Mouse (Mus musculus): ENCODE measurements around the gene Ahcyl2. TPM values are rescaled to one million over a fixed set of nuclear protein-coding genes. Genes with fewer than 3 reads are reported as not detected.
A peak's percentile ranks its signal among the peaks of the same experiment; 100 is the strongest.

Gene Ahcyl2
- polyA plus RNA-seq, 1 experiment: 24.0 TPM

GRCm38 (mm10) chr6:29916530-29917382, 148.9 kb downstream of the Ahcyl2 start, which contains the start of gene Strip2:
Strip2 (plus strand) TSS chr6:29917012.
- Histone ChIP-seq H3K4me3 (ENCODE audit: insufficient read depth, low read length) (peak within 1 kb of the TSS; percentile 64), H3K27ac (ENCODE audit: insufficient read depth, low read length) (no peak within 1 kb of the TSS), H3K4me1 (ENCODE audit: control insufficient read depth, insufficient read depth, low read length) (no peaks in the 10 kb centered on the region; the same call in 1 of the 2 replicates)
- peak; percentile 36; the same call in 1 of the 2 replicates for TF ChIP-seq POLR2A (IDR thresholded peaks at IDR 0.05; ENCODE audit: low read depth, low read length)
- no peak for TF ChIP-seq CTCF (IDR thresholded peaks at IDR 0.05; ENCODE audit: borderline replicate concordance, insufficient read depth, low read length)

- TF ChIP-seq CTCF (IDR thresholded peaks at IDR 0.05; ENCODE audit: borderline replicate concordance, insufficient read depth, low read length) (no peak), POLR2A (IDR thresholded peaks at IDR 0.05; ENCODE audit: low read depth, low read length) (no peak)
- H3K4me3 ChIP-seq (ENCODE audit: insufficient read depth, low read length): peak overlapping the region; percentile 64
- no peak overlapping the region for H3K27ac ChIP-seq (ENCODE audit: insufficient read depth, low read length)
- no peaks in the 10 kb centered on the region; the same call in 1 of the 2 replicates for H3K4me1 ChIP-seq (ENCODE audit: control insufficient read depth, insufficient read depth, low read length)
Measured at GRCm38 (mm10) chr6:29917383-29917720, 149.5 kb downstream of the Ahcyl2 start.

GRCm38 (mm10) chr6:29917947-29918346, 150.1 kb downstream of the Ahcyl2 start:
- no peak overlapping the region for H3K4me3 ChIP-seq (ENCODE audit: insufficient read depth, low read length)
- no peak for TF ChIP-seq CTCF (IDR thresholded peaks at IDR 0.05; ENCODE audit: borderline replicate concordance, insufficient read depth, low read length)
- no peak for TF ChIP-seq POLR2A (IDR thresholded peaks at IDR 0.05; ENCODE audit: low read depth, low read length)

GRCm38 (mm10) chr6:29923501-29923900, 155.7 kb downstream of the Ahcyl2 start:
- Histone ChIP-seq H3K4me1 (ENCODE audit: control insufficient read depth, insufficient read depth, low read length) (no peaks in the 10 kb centered on the region), H3K27ac (ENCODE audit: insufficient read depth, low read length) (no peak overlapping the region), H3K4me3 (ENCODE audit: insufficient read depth, low read length) (no peak overlapping the region)
- TF ChIP-seq POLR2A (IDR thresholded peaks at IDR 0.05; ENCODE audit: low read depth, low read length) (no peak), CTCF (IDR thresholded peaks at IDR 0.05; ENCODE audit: borderline replicate concordance, insufficient read depth, low read length) (no peak)

More at GRCm38 (mm10) chr6:29917947-29918346, 150.1 kb downstream of the Ahcyl2 start:
- Histone ChIP-seq H3K27ac (ENCODE audit: insufficient read depth, low read length) (no peak overlapping the region), H3K4me1 (ENCODE audit: control insufficient read depth, insufficient read depth, low read length) (no peaks in the 10 kb centered on the region; the same call in 1 of the 2 replicates)

GRCm38 (mm10) chr6:29925594-29926219, 157.9 kb downstream of the Ahcyl2 start:
- no peaks in the 10 kb centered on the region for H3K4me1 ChIP-seq (ENCODE audit: control insufficient read depth, insufficient read depth, low read length)
- H3K27ac ChIP-seq (ENCODE audit: insufficient read depth, low read length): no peak overlapping the region
- TF ChIP-seq CTCF (IDR thresholded peaks at IDR 0.05; ENCODE audit: borderline replicate concordance, insufficient read depth, low read length): no peak
- TF ChIP-seq POLR2A (IDR thresholded peaks at IDR 0.05; ENCODE audit: low read depth, low read length): no peak
- no peak overlapping the region for H3K4me3 ChIP-seq (ENCODE audit: insufficient read depth, low read length)

GRCm38 (mm10) chr6:29930087-29930486, 162.3 kb downstream of the Ahcyl2 start:
- Histone ChIP-seq H3K4me3 (ENCODE audit: insufficient read depth, low read length) (no peak overlapping the region), H3K27ac (ENCODE audit: insufficient read depth, low read length) (no peak overlapping the region), H3K4me1 (ENCODE audit: control insufficient read depth, insufficient read depth, low read length) (no peaks in the 10 kb centered on the region)
- TF ChIP-seq CTCF (IDR thresholded peaks at IDR 0.05; ENCODE audit: borderline replicate concordance, insufficient read depth, low read length): no peak
- TF ChIP-seq POLR2A (IDR thresholded peaks at IDR 0.05; ENCODE audit: low read depth, low read length): no peak

- TF ChIP-seq CTCF (IDR thresholded peaks at IDR 0.05; ENCODE audit: borderline replicate concordance, insufficient read depth, low read length): no peak
- TF ChIP-seq POLR2A (IDR thresholded peaks at IDR 0.05; ENCODE audit: low read depth, low read length): no peak
Measured at GRCm38 (mm10) chr6:29930665-29931064, 162.9 kb downstream of the Ahcyl2 start.

GRCm38 (mm10) chr6:29931181-29931580, 163.4 kb downstream of the Ahcyl2 start:
- TF ChIP-seq CTCF (IDR thresholded peaks at IDR 0.05; ENCODE audit: borderline replicate concordance, insufficient read depth, low read length) (no peak), POLR2A (IDR thresholded peaks at IDR 0.05; ENCODE audit: low read depth, low read length) (no peak)
- no peak overlapping the region for H3K4me3 ChIP-seq (ENCODE audit: insufficient read depth, low read length)
- no peak overlapping the region for H3K27ac ChIP-seq (ENCODE audit: insufficient read depth, low read length)
- no peaks in the 10 kb centered on the region for H3K4me1 ChIP-seq (ENCODE audit: control insufficient read depth, insufficient read depth, low read length)

More at GRCm38 (mm10) chr6:29930665-29931064, 162.9 kb downstream of the Ahcyl2 start:
- Histone ChIP-seq H3K4me1 (ENCODE audit: control insufficient read depth, insufficient read depth, low read length) (no peaks in the 10 kb centered on the region), H3K27ac (ENCODE audit: insufficient read depth, low read length) (no peak overlapping the region), H3K4me3 (ENCODE audit: insufficient read depth, low read length) (no peak overlapping the region)

- Histone ChIP-seq H3K4me1 (ENCODE audit: control insufficient read depth, insufficient read depth, low read length) (peaks cover 2% of the 10 kb centered on the region; the same call in 1 of the 2 replicates), H3K4me3 (ENCODE audit: insufficient read depth, low read length) (no peak overlapping the region), H3K27ac (ENCODE audit: insufficient read depth, low read length) (no peak overlapping the region)
- no peak for TF ChIP-seq CTCF (IDR thresholded peaks at IDR 0.05; ENCODE audit: borderline replicate concordance, insufficient read depth, low read length)
- TF ChIP-seq POLR2A (IDR thresholded peaks at IDR 0.05; ENCODE audit: low read depth, low read length): no peak
Measured at GRCm38 (mm10) chr6:29935741-29936140, 167.9 kb downstream of the Ahcyl2 start.

- H3K27ac ChIP-seq (ENCODE audit: insufficient read depth, low read length): no peak overlapping the region
- TF ChIP-seq POLR2A (IDR thresholded peaks at IDR 0.05; ENCODE audit: low read depth, low read length) (no peak), CTCF (IDR thresholded peaks at IDR 0.05; ENCODE audit: borderline replicate concordance, insufficient read depth, low read length) (no peak)
- H3K4me3 ChIP-seq (ENCODE audit: insufficient read depth, low read length): no peak overlapping the region
- peaks cover 5% of the 10 kb centered on the region; the same call in 1 of the 2 replicates for H3K4me1 ChIP-seq (ENCODE audit: control insufficient read depth, insufficient read depth, low read length)
Measured at GRCm38 (mm10) chr6:29940428-29940827, 172.6 kb downstream of the Ahcyl2 start.
